Mouse (Mus musculus) adrenal gland, adult 2 months (tissue): ENCODE measurements around the gene Nrg3. TPM values are rescaled to one million over a fixed set of nuclear protein-coding genes. Genes with fewer than 3 reads are reported as not detected.

Experiments
- DNase-seq: peaks from one replicate; pipeline ENCODE4 v3.0.0; 2021
- polyA plus RNA-seq: library from polyadenylated mRNA; depleted of rRNA; stranded (reverse); fragments of >200 nt; gene quantifications from 2 replicates; pipeline ENCODE4 v1.2.3, GENCODE M21; 2012
- total RNA-seq, 2 experiments: library from RNA; stranded (reverse); gene quantifications; 2 replicates each; pipeline ENCODE4 v1.2.3; 2021

The Nrg3 gene
- total and polyA plus RNA-seq, 3 experiments = 3.7 to 7.1 (median 4.0) TPM

GRCm38 (mm10) chr14:38937481-38937880, 535.4 kb downstream of the Nrg3 start:
- DNase-seq = no peak

DNA sequence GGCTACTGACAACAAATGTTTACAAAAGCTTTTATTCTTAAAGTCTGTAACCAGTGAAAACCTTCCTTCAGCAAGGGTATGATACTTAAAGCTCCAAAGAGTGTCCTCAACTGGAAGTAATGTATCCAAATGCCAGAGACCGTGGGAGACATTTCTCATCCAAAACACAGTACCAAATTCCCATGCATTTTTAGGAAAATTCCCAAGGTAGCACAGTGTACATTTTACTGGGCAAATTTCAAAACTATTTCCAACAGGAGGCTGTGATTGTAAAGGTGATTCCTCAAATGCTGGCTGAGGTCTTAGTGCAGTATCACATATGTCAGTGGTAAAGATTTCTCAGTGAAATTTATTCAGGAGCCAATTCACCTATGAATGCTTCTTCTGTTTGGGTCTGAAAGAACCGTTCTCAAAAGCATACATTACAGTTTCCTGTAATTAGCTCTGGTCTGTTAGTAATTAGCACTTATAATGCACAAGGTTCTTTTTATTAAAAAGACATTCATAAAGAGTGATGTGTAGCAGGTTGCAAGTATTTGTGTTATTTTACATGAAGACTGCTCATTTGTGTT, 536.3 kb downstream of the Nrg3 start:
- no peak for DNase-seq

DNA sequence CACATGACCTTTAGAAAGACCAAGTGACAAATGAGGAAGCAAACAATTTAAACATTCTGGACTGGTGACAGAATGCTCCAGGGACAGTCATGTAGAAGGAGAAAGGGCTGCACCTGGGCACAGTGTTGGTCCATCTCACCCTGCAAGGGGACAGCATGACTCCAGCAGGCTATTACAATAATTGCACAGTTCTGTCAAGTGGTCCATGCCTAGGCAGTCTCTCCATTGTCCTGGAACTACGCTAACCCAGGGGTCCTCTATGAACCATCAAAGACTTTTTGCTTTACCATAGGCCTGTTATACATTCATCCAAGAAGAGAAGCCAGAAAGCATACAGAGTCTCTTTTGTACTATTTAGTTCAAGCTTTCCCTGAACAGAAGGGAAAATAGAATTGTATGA, 549.2 kb downstream of the Nrg3 start:
- no peak for DNase-seq

- DNase-seq = no peak
These were observed 552.1 kb downstream of the Nrg3 start for GRCm38 (mm10) chr14:38920800-38921199.

DNA sequence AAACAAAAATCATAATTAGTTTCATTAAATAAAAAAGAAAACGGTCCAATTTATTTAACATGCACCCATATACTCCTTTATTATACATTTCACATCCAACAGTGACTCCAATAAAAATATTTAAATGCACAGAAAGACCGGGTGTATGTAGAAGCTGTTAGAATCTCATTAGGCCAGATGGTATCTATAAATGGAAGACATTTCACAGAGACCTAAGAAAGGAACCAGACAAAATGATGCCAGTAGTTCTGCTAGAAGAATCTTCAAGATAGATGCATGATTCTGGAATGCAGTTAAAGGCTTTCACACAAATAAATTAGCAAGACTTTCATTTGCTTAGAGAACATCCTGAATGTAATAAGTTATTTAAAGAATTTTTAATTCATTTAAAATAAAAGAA, 602.3 kb downstream of the Nrg3 start:
- no peak for DNase-seq

- DNase-seq = no peak
These were observed 625.3 kb downstream of the Nrg3 start for GRCm38 (mm10) chr14:38847566-38847965.

- DNase-seq = no peak
These were observed 625.8 kb downstream of the Nrg3 start for GRCm38 (mm10) chr14:38847091-38847490.

- DNase-seq = no peak
These were observed 637.9 kb downstream of the Nrg3 start for GRCm38 (mm10) chr14:38835006-38835405.

- DNase-seq = no peak
These were observed 648.0 kb downstream of the Nrg3 start for GRCm38 (mm10) chr14:38824891-38825290.

DNA sequence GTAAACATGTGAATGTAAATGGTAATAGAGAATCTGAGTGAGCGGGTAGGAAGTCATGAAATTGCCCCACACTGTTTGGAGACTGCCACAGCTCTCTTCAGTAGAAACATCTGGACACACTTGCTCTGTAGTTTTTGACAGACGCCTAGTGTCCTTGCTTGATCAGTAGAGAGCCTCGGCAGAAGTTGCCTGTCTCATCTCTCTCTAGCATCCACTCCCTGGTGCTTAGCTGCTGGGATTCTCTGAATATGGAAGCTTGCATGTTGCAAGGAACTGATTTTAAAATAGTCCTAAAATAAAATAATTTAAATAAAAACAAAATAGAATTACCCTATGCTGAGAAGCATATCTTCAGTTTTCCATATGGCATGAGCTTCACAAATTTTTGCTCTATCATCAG, 675.9 kb downstream of the Nrg3 start:
- DNase-seq = no peak

GRCm38 (mm10) chr14:38775291-38776116, 697.4 kb downstream of the Nrg3 start:
- DNase-seq = no peak

DNA sequence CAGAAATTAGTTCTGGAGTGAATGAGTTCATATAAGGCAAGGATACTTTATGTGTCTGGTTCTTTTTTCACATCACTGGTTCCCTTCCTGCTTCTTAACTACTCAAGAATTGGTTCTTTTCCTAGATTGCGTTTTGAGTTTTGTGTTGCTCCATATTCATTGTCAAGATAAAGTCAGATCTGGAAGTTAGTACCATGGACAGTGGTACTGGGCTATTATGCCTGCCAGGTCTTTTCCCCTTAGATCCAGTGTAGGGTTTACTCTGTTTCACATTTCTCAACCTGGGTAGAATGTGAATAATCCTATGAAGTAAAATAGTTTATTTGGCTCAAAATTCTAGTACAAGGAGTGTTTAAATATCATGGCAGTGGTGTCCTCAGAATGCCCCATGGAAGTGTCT, 698.1 kb downstream of the Nrg3 start:
- DNase-seq = no peak

- DNase-seq = no peak
These were observed 742.4 kb downstream of the Nrg3 start for GRCm38 (mm10) chr14:38730465-38730864.

DNA sequence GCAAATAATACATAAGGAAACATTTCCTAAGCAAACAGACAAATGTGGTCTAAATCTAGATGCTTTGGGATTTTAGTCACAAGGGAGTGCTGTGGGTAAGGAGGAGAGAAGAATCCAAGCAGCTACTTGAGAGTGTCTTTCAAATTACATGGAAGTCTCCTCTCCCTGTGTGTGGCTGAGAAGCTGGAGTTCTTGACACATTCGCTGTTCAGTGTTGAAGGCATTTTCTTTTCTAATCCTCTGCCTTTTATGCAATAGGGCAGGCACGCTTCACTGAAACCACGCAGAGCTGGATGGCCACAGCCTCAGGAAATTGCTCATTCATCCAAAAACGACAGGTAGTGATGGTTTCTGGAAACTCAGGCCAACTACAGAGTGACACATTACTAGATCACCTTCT, 769.0 kb downstream of the Nrg3 start:
- no peak for DNase-seq

GRCm38 (mm10) chr14:38702596-38703393, 770.1 kb downstream of the Nrg3 start:
- no peak for DNase-seq

- no peak for DNase-seq
These were observed 771.5 kb downstream of the Nrg3 start for GRCm38 (mm10) chr14:38701413-38701812.

DNA sequence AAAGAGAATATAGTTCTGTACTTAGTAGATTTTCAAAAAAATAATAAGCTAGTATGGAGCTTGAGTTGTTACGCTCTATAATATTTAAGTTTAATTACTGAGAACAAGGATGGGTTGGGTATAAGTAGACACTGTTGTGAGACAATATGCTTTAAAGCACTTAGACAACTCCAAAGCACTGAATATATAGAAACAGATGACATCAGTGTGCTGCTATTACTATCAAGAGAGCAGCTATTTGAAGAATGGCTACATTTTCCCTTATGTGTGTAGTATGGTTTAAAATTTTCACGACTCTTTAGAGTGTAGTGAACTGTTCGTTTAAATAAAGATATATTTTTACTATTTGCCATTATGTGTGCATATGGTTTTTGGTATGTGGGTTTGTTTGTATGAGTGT, 771.9 kb downstream of the Nrg3 start:
- no peak for DNase-seq

GRCm38 (mm10) chr14:38659973-38660372, 812.9 kb downstream of the Nrg3 start:
- no peak for DNase-seq

DNA sequence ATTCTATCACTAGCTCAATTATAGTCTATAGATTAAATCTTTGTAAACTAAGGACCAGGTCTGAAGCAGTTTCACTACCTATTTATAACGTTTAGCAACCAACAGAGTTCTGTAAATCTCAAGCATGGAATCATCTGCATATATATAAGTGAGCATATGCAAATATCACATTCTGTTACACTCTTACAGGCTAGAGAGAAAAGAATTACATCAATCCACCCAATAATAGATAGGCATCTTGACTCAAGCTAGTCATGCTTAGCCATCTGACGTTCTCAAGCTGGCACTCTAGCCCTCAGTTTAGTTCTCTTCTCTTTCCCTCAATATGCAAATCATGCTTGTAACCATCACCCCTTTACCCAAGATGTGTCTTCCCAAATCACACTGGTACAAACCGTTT, 835.8 kb downstream of the Nrg3 start:
- no peak for DNase-seq

DNA sequence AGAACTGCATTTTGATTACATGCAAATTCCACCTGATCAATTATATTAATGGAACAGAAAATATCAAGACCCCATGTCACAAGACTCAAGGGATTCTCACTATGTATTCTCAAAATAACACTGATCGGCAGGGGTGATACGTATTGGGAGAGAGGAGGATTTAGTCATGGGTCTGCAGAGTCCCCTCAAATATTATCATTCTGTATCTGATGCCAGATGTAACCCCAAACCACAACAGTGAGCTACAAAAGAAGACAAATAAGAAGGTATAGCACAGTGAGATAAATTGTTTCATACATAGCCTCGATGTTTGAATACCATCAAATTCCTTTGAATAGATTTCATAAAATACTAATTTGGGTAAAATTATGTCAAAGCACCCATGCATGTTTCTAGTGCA, 842.8 kb downstream of the Nrg3 start:
- no peak for DNase-seq

GRCm38 (mm10) chr14:38629671-38630070, 843.2 kb downstream of the Nrg3 start:
- no peak for DNase-seq

- DNase-seq = no peak
These were observed 843.8 kb downstream of the Nrg3 start for GRCm38 (mm10) chr14:38628862-38629619.
